Mouse (Mus musculus) hematopoietic stem cell, adult 5-6 weeks (primary cell): ENCODE measurements around the gene Tanc1. TPM values are rescaled to one million over a fixed set of nuclear protein-coding genes. Genes with fewer than 3 reads are reported as not detected.

Experiments used
- ATAC-seq, 2 experiments: fragments of 125-278 bp in 1 of 2; replicated peaks in 1 of 2; 2 replicates each; pipeline ENCODE4 v1.8.0; 2016 to 2017; ENCODE audit warnings: inconsistent platforms in 2 of 2, mild to moderate bottlenecking in 2 of 2, moderate number of reproducible peaks in 2 of 2, low read depth in 1 of 2, moderate TSS enrichment in 1 of 2; ENCODE audit not compliant: low FRiP score in 2 of 2, poor library complexity in 2 of 2, severe bottlenecking in 2 of 2, insufficient read depth in 1 of 2, low TSS enrichment in 1 of 2
- total RNA-seq: library from RNA; stranded (forward); fragments of 172-1452, 232-1000 nt; gene quantifications from 2 replicates; pipeline ENCODE4 v1.2.3, GENCODE M21; 2017

Gene Tanc1
- total RNA-seq, 1 experiment from 2014 or later, result 11.0 TPM

DNA sequence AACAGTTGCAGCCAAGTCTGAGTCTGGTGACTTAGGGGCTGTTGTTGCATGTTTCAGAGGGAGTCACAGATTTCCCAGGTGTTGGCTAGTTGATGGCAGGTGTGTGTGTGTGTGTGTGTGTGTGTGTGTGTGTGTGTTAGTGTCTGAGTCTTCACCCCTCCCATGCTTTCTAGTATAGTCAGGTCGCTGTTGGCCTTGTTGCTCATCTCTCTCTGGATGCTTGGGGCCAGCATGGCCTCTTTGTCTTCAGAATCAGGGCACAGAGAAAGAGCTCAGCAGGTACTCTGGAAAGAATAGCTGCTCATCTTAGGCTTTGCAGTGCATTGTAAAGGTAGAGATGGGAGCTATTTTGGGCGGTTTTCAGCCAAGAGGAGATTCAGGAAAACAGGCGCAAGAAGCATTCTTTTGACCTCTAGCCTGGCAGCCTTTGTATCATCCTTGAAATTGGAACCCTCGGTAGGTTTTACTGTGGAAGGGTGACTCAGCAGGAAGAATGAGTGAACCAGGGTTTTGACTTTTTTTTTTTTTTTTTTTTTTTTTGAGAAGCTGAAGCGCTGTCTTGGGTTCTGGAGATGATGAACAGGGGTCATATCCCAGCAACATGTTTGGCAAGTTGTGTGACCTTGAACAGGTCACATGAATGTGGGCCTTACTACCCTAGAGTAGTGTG is 22.1 kb downstream of the Tanc1 start:
- no peak for ATAC-seq

DNA sequence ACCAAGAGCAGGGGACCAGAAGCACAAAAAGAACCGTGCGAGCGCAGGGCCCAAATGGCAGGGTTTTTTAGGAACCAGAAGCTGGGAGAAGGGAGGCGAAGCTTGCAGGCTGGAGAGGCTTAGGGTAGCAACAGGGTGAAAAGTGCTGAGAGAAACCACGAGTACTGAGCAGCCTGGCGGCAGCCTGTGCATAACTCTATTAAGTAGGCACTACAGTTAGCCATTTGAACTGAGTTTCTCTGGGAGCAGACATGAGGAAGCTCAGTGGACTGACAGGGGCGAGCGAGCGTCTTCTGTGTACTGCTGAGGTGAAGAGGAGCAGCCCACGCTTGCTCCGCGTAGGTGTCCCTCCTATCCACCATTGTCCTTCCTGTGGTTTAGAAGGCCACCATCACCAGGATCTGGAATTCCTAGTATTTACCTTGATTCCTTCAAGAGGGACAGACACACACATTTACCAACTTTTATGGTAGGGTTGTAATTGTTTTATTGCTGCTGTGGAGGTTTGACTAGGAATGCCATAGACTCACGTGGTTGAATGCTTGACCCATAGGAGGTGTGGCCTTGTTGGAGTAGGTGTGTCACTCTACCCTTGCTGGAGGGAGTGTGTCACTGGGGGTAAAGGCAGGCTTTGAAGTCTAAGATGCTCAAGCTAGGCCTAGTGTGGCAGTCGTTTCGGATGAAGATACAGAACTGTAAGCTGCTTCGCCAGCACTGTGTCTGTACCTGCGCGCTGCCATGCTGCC is 25.4 kb downstream of the Tanc1 start:
- ATAC-seq, result no peak

DNA sequence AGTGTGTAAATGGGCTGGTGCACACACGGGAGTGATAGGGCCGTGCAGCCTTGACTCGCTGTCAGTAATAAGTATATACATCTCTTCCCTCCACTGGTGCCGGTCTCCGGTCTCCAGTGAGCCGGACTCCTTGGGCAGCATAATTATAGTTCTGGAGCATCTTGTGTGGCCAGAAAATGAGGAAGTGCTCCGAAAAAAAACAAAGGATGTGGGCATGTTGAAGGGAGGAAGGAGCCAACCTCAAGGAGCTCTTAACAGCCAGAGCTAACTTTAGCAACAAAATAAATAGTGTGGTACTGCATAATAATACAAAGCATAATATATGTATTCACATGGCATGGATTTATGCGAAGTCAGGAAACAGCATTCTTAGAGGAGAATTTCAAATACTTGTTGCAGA is 30.9 kb downstream of the Tanc1 start:
- peak; percentile 80 to 90 for ATAC-seq

DNA sequence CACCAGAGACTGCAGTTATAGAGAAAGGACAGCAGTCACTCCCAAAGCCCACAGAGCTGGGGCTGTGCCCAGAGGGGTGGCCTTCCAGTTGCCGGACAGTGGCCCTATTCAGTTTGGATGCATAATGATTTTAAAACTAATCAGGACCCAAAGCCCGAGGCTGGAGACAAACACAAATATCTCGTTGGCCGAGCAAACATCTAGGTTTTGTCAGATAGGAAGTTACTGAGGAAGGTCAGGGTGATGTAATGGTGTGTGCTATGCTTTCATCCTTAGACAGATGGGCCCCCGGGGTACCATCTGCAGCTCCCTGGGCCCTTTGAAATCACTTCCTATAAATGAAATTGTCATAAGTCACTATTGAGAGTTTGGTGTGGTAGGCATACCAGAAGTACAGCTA is 33.0 kb downstream of the Tanc1 start:
- no peak; a peak in 1 of 4 replicates for ATAC-seq

DNA sequence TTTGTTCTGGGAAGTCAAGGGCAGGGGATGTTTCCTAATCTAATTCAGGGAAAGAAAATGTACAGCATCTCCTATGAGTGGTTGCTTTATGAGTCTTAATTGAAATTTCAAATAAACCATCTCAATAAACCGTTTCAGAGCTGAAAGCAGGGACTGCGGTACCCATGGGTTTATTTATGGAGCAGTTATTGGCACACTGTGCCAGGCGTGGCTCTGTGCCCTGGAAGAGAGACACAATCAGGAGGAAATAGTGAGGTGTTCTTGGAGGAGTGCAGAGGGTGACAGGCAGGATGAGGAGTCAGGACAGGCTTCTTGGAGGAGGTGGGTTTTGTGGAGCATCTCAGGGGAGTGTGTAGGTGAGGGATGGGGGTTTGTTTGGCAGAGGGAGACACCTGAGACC is 33.7 kb downstream of the Tanc1 start:
- no peak for ATAC-seq

DNA sequence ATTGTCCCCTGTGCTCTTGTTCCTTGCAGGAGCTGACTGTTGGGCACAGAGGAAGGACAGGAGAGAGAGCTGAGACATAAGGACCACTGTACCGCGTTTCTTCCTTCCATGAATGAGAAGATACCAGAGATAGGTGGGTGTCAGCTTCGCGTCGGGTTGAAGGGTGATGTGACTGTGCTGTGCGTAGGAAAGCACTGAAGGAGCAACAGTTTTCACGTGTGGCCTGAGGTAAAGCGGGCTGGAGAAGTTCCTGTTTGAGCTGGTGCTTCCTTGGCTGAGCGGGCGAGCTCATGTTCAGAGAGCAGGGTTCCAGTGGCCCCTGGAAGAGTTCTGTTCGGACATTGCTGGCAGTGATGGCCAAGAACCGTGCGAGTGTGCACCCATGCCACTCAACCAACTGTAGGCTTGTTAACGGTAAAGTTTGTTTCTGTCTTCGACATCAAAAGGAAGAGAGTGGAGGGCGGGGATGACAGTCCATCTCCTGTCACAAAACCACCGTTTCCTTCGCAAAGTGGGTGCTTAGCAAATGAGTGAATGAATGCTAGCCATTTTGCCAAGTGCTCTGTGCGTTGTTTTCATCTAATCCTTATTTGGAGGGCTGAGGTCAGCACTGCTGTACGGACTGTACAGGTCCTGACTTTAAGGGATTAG is 35.0 kb downstream of the Tanc1 start:
- ATAC-seq, result peak; percentile 23 to 27; a peak in 2 of 4 replicates

DNA sequence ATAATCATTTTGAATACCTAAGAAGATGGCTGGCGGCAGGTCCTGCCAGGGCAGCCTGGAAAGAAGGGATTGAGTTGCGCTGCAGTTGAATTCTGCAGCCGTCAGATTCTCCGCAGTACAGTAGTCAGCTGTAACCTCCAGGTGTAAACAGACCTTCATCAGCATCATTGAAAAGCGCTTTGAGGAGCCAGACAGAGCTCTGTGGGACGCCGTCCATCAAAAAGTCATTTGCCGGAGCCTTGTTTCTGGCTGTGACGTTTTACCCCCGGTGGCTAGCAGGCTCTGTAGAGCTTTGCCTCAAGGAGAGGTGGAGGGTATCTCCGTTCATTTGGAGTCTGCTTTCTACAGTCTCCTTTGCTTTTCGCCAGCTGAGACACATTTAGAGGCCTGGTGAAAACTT is 36.6 kb downstream of the Tanc1 start:
- ATAC-seq, result no peak

DNA sequence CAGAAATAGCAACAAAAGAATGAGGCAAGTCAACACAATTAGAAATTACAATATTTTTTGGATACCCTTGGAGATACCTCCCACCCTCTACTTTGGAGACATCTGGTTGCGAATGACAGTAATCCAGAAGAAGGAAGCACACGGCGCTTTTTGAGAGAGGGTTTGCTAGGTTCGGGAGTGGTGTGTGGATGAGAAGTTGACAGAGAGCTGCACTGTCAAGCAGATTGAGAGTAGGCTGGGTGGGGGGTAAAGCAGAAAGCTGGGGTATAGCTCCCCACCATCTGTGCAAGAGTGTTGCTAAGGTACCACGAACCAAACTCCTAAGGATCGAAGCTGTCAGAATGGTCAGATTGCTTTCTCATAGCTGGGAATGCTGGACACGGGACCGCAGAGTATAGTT is 40.0 kb downstream of the Tanc1 start:
- ATAC-seq, result no peak

DNA sequence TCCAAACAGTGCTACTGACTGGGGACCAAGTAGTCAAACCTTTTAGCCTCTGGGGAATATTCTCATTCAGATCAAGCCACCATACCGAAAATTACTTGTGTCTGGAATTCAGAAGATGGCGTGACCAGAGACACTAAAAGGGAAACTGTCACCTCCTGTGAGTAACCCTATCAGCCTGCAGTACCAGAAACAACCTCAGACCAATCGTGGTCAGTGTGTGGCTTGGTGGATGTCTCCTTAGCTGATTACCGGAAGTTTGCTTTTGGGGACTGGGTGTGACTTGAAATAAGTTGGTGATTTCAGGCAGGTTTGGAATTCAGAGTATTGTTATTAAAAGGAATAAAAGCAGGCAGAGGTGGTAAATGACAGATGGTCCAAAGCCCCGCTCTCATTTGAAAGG is 40.9 kb downstream of the Tanc1 start:
- 0 out of 4 replicates have a peak, but pooled peaks of 1 of the 2 experiments have one; percentile 56 for ATAC-seq

DNA sequence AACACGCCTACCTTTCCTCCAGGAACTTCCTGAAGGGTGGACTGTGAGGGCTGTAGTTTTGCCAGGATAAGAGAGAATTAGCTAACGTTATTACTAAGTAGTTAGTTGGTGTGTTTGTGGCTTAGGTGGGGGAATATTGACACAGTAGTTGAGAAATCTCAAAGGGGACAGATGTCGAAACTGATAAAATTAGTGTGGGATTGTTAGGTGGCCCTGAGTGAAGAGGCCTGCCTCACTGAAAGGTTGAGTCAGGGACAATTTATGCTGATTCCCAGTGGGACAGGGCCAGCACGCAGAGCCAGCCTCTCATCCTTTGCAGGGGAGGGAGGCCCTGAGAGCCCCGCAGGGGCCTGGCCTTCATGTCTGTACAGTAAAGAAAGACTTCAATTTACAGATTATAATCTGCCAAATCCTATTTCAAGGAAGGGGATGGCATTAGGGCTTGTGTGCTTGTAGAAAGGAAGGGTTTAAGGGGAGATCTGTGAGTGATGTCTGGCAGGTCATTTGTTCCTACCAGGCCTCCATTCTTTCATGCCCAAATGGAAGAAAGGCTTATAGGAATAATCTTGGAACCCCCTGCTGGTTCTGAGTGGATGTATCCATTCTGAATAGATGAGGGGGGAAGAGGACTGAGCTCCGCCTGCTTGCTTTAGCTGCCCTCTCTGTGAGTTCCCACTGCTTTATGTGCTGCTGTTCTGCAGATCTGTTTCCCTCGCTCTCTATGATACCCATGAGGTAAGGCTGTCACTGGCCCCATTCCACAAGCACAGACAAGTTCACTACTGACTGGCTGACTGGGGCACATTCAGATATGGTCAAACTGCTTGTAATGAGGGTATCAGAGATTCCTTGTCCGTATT is 41.7 kb downstream of the Tanc1 start:
- no peak for ATAC-seq

DNA sequence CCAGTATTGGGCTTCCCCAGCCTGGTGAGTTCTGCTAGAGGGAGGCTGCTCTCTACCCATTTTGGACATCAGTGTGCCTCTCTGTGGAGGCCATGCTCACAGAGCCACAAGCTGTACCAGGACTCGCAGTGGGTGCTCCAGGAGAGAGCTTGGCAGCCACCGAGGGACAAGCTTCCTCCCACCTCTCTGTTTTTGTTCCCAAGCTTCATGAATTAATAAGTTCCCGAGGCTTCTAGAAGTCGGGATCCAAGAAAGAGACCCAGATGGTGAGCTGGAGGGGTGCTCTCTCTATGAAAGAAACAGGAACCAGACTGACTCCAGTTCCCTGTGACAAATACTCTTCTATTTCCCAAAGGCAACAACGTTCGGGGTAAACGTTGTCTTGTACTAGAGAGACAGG is 43.6 kb downstream of the Tanc1 start:
- no peak for ATAC-seq

DNA sequence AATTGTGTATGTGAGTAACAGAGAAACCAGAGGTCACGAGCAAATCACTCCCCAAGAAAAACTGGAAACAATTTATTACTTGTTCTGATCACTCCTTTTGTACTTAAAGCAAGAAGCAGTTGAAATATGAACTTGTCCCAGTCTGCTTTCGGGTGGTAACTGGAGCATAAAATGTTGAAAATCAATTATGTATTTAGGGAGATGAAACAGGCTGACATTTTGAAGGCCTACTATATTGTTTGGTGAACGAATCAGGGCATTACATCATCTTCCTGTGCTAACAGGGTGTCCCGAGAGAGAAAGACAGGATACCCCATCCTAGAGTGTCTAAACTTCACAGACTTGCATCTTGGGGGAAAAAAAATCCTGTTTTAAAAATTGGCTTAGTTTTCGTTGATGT is 44.8 kb downstream of the Tanc1 start:
- ATAC-seq, result no peak

DNA sequence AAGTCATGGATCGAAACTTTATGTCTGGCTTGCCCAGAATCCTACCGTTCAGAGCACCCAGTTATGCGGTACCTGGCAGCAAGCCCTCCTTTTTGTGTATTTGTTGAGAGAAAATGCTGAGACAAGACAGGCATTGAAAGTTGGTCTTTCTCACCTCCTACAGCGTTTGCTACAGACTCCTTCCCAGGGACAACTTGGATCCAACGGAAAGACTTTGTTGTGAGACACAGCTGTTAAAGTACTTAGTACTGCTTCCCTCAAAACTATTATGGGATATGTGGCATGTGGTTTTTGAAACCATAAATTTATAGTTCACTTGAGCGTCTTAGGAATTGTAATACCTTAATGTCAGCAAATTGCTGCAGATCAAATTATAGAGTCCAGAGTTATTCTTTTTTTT is 47.8 kb downstream of the Tanc1 start:
- no peak for ATAC-seq

DNA sequence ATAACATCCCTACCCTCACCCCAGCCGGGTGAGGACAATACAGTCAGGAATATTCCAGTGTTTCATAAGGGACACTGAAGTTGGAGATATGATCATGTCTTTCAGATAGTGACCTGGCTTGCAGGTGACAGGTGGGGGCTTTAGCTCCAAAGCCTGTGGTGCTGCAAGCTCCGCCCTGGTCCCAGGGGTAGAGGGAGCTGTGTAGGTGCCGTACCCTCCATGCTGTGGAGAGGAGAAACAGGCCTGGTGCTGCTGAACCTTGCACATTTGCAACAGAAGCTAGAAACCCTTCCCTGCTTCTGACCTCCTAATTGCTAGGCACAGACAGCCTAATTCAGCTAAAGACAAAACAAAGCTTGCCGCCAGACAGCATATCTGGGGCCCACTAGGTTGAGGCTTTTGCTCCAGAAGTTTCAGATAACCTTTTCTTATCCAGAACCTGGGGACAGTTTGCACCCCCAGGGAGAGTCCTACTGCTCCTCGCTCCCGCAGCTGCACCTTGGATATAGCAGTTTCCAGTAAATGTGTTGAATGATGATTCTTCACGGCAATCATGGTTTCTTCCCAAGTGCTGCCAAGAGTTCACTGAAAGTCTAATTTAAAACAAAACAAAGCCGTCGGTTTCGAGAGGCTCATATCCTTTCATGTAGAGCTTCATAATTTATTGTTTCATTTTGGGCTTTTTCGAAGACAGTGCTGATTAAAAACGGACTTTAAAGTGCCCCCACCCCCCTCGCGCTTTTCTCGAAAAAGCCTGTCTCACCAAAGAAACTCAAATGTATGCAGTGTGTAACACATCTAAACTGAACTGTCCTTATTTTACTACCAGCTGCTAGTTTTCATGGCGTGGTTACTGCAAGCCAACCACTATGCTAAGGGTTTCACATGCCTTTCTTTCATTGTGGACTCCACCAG is 49.3 kb downstream of the Tanc1 start:
- no peak for ATAC-seq

DNA sequence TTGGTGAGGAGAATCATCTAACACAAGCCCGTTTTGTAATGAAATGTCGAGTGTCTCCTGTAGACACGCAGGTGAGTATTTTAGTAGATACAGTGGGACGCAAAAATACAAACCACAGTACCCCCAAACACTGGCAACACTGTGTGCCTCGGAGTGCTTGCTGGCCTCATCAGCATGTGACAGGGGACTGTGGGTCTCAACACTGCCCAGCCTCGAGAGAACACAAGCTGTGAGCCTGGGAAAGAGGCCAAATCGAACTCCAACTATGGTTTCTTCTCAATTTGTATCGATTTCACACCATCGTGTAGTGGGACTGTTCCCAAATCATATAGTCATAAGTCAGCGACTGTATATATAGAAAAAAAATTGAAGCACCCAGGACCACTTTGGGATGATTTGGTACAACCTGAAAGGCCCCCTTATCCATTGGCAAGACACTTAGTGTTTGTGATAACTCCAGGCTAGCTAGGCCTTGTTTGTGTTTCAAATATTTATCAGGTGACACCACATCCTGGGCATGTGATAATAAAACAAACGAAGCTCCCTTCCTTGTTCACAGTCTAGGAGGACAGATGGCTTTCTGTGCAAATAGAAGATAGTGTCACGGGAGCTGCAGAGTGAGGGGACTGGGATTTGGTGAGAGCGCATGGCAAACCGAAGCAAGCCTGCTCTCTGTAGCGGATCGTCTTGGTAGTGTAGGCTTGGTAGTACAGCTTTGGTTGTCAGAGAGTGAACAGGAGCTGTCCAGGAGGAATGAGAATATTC is 53.1 kb downstream of the Tanc1 start:
- no peak for ATAC-seq

DNA sequence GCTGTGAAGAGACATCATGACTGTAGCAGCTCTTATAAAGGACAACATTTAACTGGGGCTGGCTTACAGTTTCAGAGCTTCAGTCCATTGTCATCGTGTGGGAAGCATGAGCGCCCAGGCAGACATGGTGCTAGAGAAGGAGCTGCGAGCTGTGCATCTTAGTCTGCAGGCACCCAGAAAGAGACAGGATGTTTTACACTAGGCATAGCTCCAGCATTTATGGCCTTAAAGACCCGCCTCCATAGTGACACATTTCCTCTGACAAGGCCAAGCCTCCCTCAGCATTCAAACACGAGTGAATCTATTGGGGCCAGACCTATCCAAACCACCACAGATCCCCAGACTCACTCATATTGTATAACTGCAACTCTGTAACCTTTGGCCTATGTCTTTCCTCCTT is 54.7 kb downstream of the Tanc1 start:
- no peak for ATAC-seq
